Mouse (Mus musculus): ENCODE data around the gene Trim46.

Trim46 gene

DNA sequence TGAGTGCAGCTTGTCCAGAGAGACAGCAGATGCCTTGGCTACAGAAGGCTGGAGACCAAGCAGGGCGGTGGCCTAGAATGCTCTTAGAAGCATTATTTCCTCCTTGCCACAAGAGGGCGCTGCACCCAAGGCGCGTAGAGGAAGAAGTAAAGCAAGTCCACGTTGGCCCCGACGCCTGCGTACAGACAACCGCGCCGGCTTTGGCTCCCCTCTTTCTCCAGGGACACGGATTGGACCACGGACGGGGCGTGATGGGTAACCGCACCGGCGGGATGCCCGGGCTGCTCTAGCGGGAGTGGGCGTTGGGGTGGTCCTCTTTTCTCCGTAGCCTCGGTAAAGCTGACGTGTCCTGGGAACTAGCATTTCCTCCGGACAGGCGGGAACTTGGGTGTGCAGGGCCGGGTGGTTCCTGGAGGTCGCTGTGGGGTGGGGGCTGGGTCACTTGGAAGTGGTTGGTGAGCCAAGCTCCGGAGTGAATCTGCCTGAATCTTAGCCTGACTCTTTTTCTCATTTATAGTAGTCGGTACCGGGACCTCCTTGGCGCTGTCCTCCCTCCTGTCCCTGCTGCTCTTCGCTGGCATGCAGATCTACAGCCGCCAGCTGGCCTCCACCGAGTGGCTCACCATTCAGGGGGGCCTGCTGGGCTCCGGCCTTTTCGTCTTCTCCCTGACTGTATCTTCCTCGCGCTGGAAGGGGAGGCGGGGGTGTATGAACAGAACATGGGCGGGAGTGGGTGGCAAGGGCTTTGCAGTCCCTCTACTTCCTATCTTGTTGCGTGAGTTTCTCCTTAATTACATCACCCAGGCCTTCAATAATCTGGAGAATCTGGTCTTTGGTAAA, at the start of gene Trim46:
Gene Trim46 (minus strand): TSS at position 49 of the 840 bp plus-strand sequence.
- in situ Hi-C loops (cut with MboI, MseI) = loop anchor here (5.0 to 10.0 kb wide), 4 partner anchors 36 to 1358 kb away; partner anchors contain the start of genes Efna1 (in 2 of the 2), Gm42674 (in 1 of the 2), S100a4 (in 1 of the 2) and S100a5 (in 1 of the 2)

DNA sequence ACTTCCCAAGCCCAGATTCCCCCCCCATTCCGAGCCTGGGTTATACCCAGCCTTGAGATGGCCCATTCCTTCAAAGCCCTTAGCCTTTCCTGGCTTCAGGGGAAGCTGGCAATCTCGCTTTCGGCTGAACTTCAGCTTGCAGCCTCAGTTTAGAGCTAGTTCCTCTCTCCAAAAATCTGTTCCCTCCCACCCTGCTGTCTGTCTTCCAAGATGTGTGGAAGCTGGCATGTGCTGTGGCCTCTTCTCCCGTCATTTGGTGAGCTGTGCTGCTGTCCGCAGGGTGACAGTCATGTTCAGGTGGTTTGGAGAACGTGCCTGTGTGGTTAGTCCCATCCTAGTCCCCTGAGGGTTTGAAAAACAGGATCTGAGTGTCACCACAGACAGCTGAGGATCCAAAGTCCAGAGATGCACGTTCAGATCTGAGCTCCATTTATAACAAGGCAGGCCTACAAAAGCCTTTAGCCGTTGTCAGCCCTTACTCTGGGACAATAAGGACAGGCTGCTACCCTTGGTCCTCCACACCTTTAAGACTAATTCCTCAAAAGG, 49.6 kb upstream of the Trim46 start:
- in situ Hi-C loops (cut with MboI, MseI) = no loop called here

DNA sequence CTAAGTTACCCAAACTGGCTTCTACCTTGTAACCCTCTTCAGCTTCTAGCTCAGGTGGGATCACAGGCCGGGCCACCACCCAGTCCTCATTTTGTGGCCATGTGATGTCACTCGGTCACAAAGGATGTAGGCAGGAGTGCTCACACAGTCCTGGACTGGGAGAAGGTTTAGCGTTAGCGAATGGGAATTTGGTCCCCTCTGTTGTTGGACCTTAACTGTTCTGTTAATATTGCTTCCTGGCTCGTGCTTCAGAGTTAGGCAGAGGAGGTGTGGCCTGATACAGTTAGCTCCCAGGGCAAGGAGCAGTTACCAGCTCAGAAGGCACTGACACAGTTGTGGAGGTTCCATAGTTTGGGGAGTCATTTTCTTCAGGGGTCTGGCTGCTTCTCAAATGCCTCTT, 48.1 kb upstream of the Trim46 start:
- in situ Hi-C loops (cut with MboI, MseI) = no loop called here

DNA sequence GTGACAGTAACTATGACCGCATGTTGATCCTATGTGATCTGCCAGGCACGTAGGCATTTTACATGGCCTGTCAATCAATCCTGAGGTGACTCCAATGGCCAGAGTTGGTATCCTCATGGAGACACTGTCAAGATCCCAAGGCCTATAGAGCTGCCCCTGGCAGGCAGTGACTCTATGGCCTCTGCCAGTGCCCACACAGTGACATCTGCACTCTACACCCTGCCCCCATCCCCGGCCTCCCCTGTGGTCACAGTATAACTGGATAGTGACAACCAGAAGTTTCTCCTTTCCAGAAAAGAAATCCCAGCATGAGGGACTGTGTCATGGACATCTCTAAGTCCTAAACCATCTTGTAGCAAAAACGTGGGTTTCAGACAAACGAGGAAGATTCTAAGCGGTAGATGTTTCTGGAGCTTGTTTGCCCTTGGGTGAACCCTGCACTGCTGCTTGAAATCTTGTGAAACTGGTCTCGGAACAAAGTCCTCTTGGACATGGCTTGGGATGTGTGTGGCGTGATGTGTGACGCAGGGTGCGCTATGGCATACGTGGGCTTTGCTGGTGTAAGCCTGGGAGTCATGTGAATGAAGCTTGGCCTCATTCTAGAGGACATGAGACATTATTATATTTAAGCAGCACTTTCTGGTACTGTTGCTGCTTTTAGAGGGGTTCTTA, 47.3 kb upstream of the Trim46 start:
- in situ Hi-C loops (cut with MboI, MseI) = no loop called here

DNA sequence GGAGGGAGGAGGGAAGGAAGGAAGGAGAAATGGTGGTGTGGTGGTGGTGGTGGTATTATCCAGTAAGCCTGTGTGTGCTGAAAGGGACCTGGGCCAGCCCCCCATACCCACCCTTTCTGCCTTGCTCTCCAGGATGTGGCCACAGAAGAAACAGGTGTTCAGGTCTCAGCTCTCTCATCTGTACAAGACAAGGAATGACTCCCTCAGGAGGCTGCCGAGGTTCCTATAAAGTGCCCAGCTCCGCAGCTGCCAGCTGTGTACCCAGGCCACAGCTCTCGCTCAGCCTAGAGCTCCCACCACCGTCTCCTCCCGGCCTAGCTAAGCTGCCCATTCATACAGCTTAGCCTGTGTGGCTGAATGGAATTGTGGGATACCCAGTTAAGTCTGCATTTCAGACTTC, 46.2 kb upstream of the Trim46 start:
- in situ Hi-C loops (cut with MboI, MseI) = no loop called here

DNA sequence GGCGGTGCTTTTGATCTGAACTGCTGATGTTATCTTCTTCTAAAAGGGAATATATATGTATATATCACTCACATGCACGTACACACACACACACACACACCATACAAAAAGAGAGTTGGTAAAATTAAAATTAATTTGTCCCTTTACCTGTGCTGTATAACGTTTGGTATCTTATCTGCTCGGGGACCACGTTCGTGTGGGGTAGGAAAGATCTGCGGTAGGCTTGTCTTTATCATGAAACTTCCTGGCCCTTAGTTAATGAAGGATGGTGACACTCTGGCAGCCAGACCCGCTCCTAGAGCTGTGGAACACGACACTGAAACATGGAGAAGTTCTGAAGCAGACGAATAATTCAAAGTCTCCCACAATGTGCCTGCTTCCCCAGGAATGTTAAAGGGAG, 45.8 kb upstream of the Trim46 start:
- in situ Hi-C loops (cut with MboI, MseI) = no loop called here

DNA sequence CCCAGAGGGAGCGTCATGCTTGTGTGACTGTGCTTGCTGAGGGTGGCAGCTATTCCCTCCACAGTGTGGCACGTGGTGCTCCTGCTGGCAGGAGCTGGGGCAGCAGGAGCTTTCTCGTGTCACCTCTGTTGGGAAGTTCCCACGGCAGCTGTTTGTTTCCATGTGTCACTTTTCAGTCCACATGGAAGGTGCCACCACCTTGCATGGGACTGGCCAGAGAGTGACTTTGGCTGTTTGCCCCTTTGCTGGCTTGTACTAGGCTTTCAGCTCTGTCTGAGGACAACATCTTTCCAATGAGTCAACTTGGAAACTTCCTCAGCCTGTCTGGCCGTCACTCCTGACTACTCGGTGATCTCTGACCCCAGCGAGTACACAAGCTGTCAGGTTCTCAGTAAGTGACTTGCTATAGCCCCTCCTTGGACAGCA, 42.4 kb upstream of the Trim46 start:
- in situ Hi-C loops (cut with MboI, MseI) = no loop called here

DNA sequence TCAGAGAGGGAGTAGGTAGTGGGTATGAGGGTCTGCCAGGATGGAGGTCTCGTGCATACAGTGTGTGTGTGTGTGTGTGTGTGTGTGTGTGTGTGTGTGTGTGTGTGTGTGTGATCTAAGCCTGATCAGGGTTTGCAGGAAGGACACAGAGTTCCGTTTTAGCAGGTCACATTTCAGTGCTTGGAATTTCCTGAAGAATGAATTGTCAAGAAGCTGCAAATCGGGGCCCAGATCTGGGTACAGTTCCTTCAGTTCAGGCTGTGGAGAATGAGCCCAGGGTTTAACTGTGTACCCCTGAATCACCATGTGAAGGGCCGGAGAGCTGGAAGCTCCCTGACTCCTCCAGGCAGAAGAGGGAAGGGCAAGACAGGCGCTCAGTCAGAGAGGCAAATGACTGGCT, 41.2 kb upstream of the Trim46 start:
- in situ Hi-C loops (cut with MboI, MseI) = no loop called here

DNA sequence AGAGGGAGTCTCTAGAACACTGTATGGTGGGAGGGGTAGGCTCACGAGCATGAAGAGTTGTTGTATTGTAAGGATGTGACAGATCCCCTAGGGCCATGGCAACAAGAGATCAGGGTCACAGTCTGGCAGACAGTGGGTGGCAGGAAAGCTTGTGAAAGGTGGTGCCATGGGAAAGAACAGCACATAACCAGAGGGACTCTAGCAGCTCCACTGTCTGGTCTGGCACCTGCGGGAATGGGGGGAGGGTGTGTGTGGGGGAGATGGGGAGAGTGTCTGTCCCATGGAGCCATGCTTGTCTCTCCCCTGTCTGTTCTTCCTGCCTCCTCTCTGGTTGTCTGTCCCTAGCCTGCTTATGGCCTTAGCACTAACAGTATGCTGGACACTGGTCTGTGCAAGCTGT, 39.4 kb upstream of the Trim46 start:
- in situ Hi-C loops (cut with MboI, MseI) = no loop called here

DNA sequence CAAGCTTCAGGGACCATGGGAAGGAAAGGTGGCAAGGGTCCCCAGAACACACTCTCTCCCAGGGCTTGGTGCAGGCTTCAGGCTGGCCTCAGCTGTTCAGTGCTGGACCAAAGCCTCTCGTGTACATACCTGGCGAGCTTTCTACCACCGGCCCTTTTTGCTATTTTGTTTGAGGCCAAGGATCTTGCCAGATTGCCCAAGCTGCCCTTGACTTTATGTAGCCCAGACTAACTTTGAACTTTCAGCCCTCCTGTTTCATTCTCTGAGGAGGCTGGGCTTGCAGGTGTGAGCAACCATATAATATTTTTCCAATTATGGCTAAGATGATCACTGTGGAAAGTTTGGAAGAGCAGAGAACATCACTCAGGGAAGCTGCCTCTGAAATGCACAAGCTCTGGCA, 38.2 kb upstream of the Trim46 start:
- in situ Hi-C loops (cut with MboI, MseI) = loop anchor here (5.0 kb wide), 1 partner anchor 37 kb away; the partner anchor contains the start of genes Krtcap2 (in 2 of the 2) and Trim46 (in 2 of the 2)

DNA sequence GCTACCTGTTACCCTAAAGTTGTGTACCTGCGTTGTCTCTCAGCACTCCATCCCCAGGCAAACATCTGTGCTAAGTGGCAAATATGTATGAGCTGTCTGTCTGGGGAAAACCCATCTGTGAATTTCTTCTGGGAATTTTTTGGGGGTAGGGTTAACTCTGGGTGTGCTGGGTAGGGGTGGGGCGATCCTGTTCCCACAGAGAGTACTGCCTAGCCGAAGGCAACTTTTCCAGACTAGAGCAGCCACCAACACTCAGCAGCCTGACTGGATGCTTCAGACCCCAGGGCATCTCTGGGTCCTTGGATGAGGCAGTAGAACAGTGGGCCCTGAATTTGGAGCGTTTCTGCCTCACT, 36.2 kb upstream of the Trim46 start:
- in situ Hi-C loops (cut with MboI, MseI) = loop anchor here (5.0 kb wide), 1 partner anchor 35 kb away; the partner anchor contains the start of genes Krtcap2 (in 2 of the 2) and Trim46 (in 2 of the 2)

DNA sequence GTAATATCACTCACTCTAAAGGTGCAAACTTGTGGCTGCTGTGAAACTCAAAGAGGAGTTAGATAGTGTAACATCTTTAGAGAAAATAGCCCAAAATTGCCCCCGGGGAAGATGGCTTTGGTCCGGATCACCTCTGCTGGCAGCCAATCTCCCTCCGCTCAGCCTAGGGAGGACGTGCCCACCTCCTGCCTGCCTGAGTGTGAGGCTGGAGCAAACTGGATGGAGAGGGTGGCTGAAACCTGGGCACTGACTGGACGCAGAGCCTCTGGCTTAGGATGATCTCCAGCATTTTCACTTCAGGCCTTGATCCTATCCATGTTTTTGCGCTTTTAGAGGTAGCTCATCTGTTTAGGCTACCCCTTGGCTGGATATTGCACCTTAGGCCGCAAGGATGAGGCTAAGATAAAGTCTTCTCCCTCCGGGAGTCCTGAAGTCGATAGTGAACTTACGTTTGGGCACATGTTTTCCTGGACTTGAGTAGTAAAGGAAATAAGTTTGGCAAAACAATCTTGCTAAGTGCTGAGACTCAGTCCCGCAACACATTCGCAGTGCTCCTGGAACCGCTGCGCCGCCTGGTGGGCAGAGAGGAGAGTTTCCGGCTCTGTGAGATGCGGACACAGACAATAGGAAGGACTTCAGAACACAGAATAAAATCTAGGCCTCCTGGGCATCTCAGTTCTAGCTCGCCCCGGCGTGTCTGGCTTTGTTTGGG, 35.6 kb upstream of the Trim46 start:
- in situ Hi-C loops (cut with MboI, MseI) = loop anchor here (5.0 kb wide), 1 partner anchor 34 kb away; the partner anchor contains the start of genes Krtcap2 (in 2 of the 2) and Trim46 (in 2 of the 2)

DNA sequence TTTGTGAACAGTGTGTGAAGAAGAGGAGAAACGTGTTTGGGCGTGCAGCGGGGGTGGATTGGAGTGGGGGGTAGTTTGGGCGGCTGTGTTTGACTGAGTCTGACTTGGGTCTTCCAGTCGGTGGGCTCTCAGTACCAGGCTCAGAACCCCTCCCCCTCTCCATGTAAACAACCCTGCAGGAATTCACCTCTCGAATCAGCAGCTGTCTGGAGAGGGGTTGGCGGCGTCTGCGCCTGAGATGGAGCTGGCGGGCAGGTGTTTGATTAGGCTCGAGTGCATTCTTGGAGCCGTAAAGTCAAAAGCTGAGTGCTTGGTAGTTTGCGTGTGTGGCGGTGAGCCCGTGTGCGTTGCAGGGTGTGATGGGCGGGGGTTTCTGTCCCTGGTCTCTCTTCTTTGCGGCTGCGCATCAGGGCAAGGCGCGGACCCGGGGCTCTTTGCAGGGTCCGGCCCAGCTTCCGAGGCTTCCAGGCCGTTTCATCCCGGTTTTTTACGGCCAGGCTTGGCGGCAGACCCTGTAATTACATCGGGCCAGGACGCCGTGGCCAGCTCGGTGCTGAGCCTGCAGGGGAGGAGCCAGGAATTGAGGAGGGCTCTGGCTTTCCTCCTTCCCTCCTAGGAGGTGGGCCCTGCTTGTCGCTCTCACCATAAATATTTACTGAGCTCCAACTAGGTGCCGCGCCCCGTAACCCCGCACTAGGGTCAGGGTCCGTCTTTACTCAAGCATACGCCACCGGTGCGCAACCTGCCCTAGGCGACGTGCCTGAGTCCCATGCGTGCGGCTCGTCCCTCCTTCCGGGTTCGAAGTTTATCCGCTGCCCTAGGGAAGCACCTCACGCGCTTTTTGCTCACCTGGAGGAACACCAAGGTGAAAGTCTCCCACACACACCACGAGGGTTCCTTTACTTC, 34.8 kb upstream of the Trim46 start, which contains the start of gene Efna1:
Gene Efna1 (minus strand): TSS at position 537 of the 906 bp plus-strand sequence.
- in situ Hi-C loops (cut with MboI, MseI) = loop anchor here (5.0 kb wide), 1 partner anchor 34 kb away; the partner anchor contains the start of genes Krtcap2 (in 2 of the 2) and Trim46 (in 2 of the 2)

DNA sequence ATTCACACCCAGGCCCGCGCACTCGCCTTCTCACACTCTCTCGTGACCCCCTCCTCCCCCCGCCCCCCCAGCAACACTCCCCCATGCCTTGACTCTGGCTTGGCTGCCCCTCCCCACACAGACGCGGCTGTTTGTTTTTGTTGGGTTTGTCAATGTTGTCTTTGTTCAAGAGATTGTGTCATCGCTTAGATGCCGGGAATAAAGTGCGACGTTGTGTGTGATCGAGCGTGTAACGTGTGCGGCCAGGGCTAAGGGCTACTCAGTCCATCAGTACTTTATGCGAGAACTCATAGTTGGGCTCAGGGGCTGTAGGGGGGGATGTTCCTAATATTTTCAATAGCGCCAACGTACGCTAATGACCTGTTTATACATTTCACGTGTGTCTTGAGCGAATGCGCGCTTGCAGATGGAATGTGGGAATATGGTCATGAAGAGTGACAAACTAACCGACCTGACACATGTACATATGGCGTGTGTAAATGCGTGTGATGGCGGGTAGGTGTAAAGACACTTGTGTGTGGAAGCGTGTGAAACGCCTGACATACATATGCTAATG, 34.0 kb upstream of the Trim46 start:
- in situ Hi-C loops (cut with MboI, MseI) = loop anchor here (5.0 kb wide), 1 partner anchor 33 kb away; the partner anchor contains the start of genes Krtcap2 (in 2 of the 2) and Trim46 (in 2 of the 2)

DNA sequence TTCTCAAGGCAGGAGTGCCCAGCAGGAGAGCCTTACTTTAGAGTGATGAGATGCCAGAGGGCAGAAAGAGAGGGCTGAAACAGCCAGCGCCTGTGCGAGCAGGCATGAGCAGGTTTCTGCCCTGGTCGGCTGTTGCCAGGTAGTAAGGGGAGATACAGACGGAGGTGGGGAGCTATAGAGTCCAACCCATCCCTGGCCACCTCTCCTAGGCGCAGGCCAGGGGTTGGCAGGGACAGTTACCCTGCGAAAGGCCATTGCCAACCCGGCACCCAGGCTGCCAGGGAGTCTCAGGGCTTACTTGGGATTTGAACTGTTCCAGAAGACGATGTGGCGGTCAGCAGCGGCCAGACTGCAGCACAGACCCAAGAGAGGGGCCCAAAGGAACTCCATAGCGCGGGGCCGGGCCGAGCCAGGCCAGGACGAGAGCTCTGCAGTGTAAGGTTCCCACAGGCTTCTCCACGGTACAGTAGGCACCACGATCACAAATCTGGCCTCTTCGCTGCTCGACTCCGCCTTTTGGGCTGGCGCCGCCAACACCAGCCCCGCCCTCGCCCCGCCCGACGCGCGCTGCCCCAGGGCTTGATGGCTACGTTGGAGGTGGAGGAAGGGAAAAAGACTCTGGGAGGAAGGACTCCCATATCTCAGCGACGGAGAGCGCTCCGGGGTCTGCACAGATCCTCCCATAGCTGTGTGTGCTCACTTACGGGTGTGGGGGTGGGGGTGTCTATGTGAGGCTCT, 33.2 kb upstream of the Trim46 start:
- in situ Hi-C loops (cut with MboI, MseI) = no loop called here

DNA sequence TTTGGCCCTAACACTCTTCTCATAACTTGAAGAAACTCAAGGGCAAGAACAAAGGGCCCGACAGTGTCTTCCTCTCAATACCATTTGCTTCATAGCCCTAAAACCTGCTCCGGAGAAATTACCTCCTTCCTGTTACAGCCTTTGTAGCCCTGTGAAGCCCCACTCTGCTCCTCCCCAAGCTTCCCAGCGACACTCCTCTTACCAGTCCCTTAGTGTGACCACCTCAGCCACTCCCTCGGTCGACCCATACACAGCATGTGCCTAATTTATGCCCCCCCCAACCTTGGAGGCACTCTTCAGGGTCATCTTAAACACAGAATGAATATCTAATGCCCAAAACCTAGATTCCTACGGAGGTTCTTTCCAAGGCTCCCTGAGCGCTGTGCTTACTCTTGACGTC, 32.5 kb upstream of the Trim46 start:
- in situ Hi-C loops (cut with MboI, MseI) = no loop called here

DNA sequence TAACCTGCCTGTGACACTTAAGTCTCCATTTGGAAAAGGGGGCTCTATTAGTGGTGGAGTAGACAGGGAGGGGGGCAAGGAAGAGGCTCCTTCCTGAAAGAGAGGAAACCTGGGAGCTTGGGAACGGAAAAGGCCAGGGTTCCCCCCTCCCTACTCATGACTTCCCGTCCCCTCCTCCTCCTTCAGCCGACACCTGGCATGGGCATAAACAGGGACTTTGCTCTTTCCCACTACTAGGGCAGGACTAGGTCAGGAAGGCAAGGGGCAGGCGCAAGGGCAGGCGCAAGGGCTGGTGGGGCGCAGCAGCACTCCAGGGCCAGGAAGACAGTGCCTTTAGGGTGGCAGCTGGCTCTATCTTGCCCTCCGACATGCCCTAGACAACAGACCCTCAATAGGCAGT, 32.0 kb upstream of the Trim46 start:
- in situ Hi-C loops (cut with MboI, MseI) = no loop called here

DNA sequence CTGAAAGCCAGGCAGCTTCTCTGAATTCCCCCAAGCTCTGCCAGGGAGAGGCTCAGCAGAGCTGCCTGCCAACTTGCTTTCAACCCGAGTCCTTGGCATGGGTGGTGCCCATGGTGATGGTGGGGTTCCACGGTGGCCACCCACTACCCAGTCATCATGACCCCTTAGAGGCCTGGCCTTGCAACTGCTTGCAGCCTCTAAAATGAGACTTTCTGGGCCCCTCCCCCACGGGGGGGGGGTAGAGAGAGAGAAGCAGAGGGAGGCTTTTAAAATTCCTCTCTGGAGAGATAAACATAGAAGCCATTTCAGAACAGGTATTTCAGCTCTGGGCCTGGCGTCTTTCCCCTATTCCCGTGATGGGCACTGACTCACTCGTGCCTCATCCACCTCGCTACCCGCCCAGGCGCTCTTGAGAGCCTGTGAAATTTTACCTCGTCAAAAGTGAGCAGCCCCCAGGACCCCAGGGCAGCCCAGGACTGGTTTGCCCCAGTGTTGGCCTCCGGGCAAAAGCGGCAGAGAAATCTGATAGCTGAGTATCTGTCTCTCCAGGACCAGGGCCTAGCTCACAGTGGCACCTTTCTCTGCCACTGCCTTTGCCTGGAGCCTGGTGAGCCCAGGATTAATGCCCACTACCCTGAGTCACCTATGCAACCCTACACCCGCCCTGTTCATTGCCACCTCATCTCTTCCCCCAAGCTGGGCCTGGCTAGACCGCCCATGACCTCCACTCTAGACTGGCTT, 31.3 kb upstream of the Trim46 start:
- in situ Hi-C loops (cut with MboI, MseI) = no loop called here

DNA sequence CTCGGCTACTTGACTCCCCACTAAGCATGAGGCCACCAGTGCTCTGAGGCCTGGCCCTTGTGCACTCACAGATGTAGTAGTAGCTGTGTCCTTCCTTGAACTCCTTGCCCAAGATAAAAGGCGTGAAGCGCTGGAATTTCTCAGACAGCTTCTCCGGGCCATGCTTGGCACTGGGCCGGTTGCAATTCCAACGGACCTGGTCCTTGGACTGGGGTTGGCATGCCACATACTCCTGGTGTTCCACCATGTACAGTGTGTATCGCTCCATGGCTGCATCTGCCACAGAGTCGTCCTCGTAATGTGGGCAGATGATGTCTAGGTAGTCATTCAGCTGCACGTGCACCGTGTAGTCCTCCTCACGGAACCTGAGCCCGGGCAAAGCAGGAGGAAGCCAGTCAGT, 30.0 kb upstream of the Trim46 start:
- in situ Hi-C loops (cut with MboI, MseI) = no loop called here

Measured in T-helper 17 cell (primary cell).